Mouse (Mus musculus) heart, adult 2 months (tissue): Measurements from ENCODE around the gene Zyx.

Experiments used
- CTCF ChIP-seq: fragments of 200-600 bp; IDR thresholded peaks from 2 replicates; pipeline ENCODE4 v1.8.1; 2022; ENCODE audit warnings: antibody characterized with exemption, mild to moderate bottlenecking, moderate library complexity
- EP300 ChIP-seq: fragments of 200-500 bp; IDR thresholded peaks from 2 replicates; pipeline ENCODE4 v1.6.1; 2011; ENCODE audit warnings: low read depth, low read length, control low read depth; ENCODE audit not compliant: insufficient read depth
- POLR2A ChIP-seq: fragments of 200-500 bp; IDR thresholded peaks from 2 replicates; pipeline ENCODE4 v1.6.1; 2011; ENCODE audit warnings: mild to moderate bottlenecking, low read depth, low read length, control low read depth; ENCODE audit not compliant: insufficient read depth

GRCm38 (mm10) chr6:42375131-42375530 is 25.7 kb downstream of the Zyx start:
- TF ChIP-seq POLR2A (no peak), EP300 (no peak), CTCF (no peak)
